Mouse (Mus musculus): ENCODE results near the gene Adipoq. TPM values are rescaled to one million over a fixed set of nuclear protein-coding genes. Genes with fewer than 3 reads are reported as not detected.

Gene Adipoq
- total and polyA plus RNA-seq, 3 experiments = 0.13 to 1.1 (median 0.99) TPM

GRCm38 (mm10) chr16:23186418-23186817, 40.1 kb downstream of the Adipoq start:
- no peaks in the 10 kb centered on the region for H3K79me2 ChIP-seq (replicated peaks; ENCODE audit: control insufficient read depth, extremely low read depth, insufficient read depth, poor library complexity, severe bottlenecking)
- H3K27ac ChIP-seq (ENCODE audit: insufficient read depth, low read depth) = no peak overlapping the region
- DNase-seq (ENCODE audit: extremely low read depth) = no peak
- H3K4me3 ChIP-seq (replicated peaks in 1 of 3; ENCODE audit: low read depth in 2 of 3, low read length in 2 of 3, poor library complexity in 1 of 3) = no peak overlapping the region
- no peaks in the 10 kb centered on the region for H3K27me3 ChIP-seq (replicated peaks)
- dilution Hi-C loops (cut with MboI; ENCODE audit: extremely low pct_ligation_motif_present, extremely low pct_unique_long_range_greater_than_20kb, low sequenced_read_pairs) = no loop called here
- peaks cover 17% of the 10 kb centered on the region for H3K9me3 ChIP-seq (replicated peaks; ENCODE audit: low read length)
- H3K4me1 ChIP-seq (ENCODE audit: control insufficient read depth in 1 of 2, insufficient read depth in 2 of 2) = peaks cover 2 to 22% of the 10 kb centered on the region in 2 experiments; a peak in 2 of 4 replicates
- no peak overlapping the region for H3K9ac ChIP-seq (ENCODE audit: insufficient read depth, low read depth)
- no peak for TF ChIP-seq BHLHE40 (IDR thresholded peaks at IDR 0.05; ENCODE audit: low read depth, low read length)
- no peaks in the 10 kb centered on the region for H3K36me3 ChIP-seq (replicated peaks in 1 of 2; ENCODE audit: control insufficient read depth in 1 of 2, insufficient read depth in 1 of 2, low read length in 1 of 2)
- no peak overlapping the region for H3K4me2 ChIP-seq (ENCODE audit: insufficient read depth, low read depth, poor library complexity, severe bottlenecking)
- in situ Hi-C loops (cut with MboI; ENCODE audit: low pct_ligation_motif_present, low pct_unique_long_range_greater_than_20kb, low sequenced_read_pairs) = no loop called here

- Histone ChIP-seq H3K9ac (ENCODE audit: insufficient read depth, low read depth) (no peak overlapping the region), H3K4me1 (ENCODE audit: control insufficient read depth in 1 of 2, insufficient read depth in 2 of 2) (peaks cover 2 to 11% of the 10 kb centered on the region in 2 experiments; a peak in 2 of 4 replicates), H3K4me3 (replicated peaks in 1 of 3; ENCODE audit: low read depth in 2 of 3, low read length in 2 of 3, poor library complexity in 1 of 3) (no peak overlapping the region), H3K4me2 (ENCODE audit: insufficient read depth, low read depth, poor library complexity, severe bottlenecking) (no peak overlapping the region), H3K27ac (ENCODE audit: insufficient read depth, low read depth) (no peak overlapping the region), H3K36me3 (replicated peaks in 1 of 2; ENCODE audit: control insufficient read depth in 1 of 2, insufficient read depth in 1 of 2, low read length in 1 of 2) (no peaks in the 10 kb centered on the region), H3K9me3 (replicated peaks; ENCODE audit: low read length) (peaks cover 17% of the 10 kb centered on the region), H3K79me2 (replicated peaks; ENCODE audit: control insufficient read depth, extremely low read depth, insufficient read depth, poor library complexity, severe bottlenecking) (no peaks in the 10 kb centered on the region), H3K27me3 (replicated peaks) (peaks cover 2% of the 10 kb centered on the region)
- TF ChIP-seq IRF4 (IDR thresholded peaks at IDR 0.05; ENCODE audit: low read depth, low read length) = no peak
- no peak for DNase-seq (ENCODE audit: extremely low read depth)
- dilution Hi-C loops (cut with MboI; ENCODE audit: extremely low pct_ligation_motif_present, extremely low pct_unique_long_range_greater_than_20kb, low sequenced_read_pairs) = no loop called here
- in situ Hi-C loops (cut with MboI; ENCODE audit: low pct_ligation_motif_present, low pct_unique_long_range_greater_than_20kb, low sequenced_read_pairs) = no loop called here
These were observed 41.6 kb downstream of the Adipoq start for GRCm38 (mm10) chr16:23187983-23188382.

- H3K36me3 ChIP-seq (replicated peaks in 1 of 2; ENCODE audit: control insufficient read depth in 1 of 2, insufficient read depth in 1 of 2, low read length in 1 of 2) = no peaks in the 10 kb centered on the region
- no peak for DNase-seq (ENCODE audit: extremely low read depth)
- dilution Hi-C loops (cut with MboI; ENCODE audit: extremely low pct_ligation_motif_present, extremely low pct_unique_long_range_greater_than_20kb, low sequenced_read_pairs) = no loop called here
- H3K9ac ChIP-seq (ENCODE audit: insufficient read depth, low read depth) = no peak overlapping the region
- H3K4me2 ChIP-seq (ENCODE audit: insufficient read depth, low read depth, poor library complexity, severe bottlenecking) = no peak overlapping the region
- H3K4me1 ChIP-seq (ENCODE audit: control insufficient read depth in 1 of 2, insufficient read depth in 2 of 2) = peaks cover 2 to 11% of the 10 kb centered on the region in 2 experiments; a peak in 2 of 4 replicates
- TF ChIP-seq USF2 (conservative IDR thresholded peaks at IDR 0.05; ENCODE audit: low read depth, low read length) = no peak
- TF ChIP-seq ETS1 (conservative IDR thresholded peaks at IDR 0.05; ENCODE audit: low read depth, low read length) = no peak
- TF ChIP-seq RAD21 (IDR thresholded peaks at IDR 0.05; ENCODE audit: low read depth, low read length) = peak; percentile 23; the same call in 1 of the 2 replicates
- TF ChIP-seq MEF2A (IDR thresholded peaks at IDR 0.05; ENCODE audit: borderline replicate concordance, low read depth, low read length) = no peak
- peak in 1 of 2 experiments; percentile 13; a peak in 1 of 4 replicates for TF ChIP-seq CTCF (conservative IDR thresholded peaks at IDR 0.05 in 1 of 2, IDR thresholded peaks at IDR 0.05 in 1 of 2; ENCODE audit: low read depth in 2 of 2, low read length in 2 of 2)
- no peak for TF ChIP-seq MAFK (IDR thresholded peaks at IDR 0.05; ENCODE audit: insufficient replicate concordance, low read length)
- TF ChIP-seq PAX5 (IDR thresholded peaks at IDR 0.05; ENCODE audit: low read length) = no peak
- TF ChIP-seq JUN (IDR thresholded peaks at IDR 0.05; ENCODE audit: insufficient read depth, low read depth, low read length) = no peak
- in situ Hi-C loops (cut with MboI; ENCODE audit: low pct_ligation_motif_present, low pct_unique_long_range_greater_than_20kb, low sequenced_read_pairs) = no loop called here
- no peak overlapping the region for H3K4me3 ChIP-seq (replicated peaks in 1 of 3; ENCODE audit: low read depth in 2 of 3, low read length in 2 of 3, poor library complexity in 1 of 3)
- H3K27me3 ChIP-seq (replicated peaks) = peaks cover 2% of the 10 kb centered on the region
- peaks cover 17% of the 10 kb centered on the region for H3K9me3 ChIP-seq (replicated peaks; ENCODE audit: low read length)
- no peaks in the 10 kb centered on the region for H3K79me2 ChIP-seq (replicated peaks; ENCODE audit: control insufficient read depth, extremely low read depth, insufficient read depth, poor library complexity, severe bottlenecking)
- no peak overlapping the region for H3K27ac ChIP-seq (ENCODE audit: insufficient read depth, low read depth)
These were observed 43.3 kb downstream of the Adipoq start for GRCm38 (mm10) chr16:23189612-23190011.
